Mouse (Mus musculus) G1E-ER4 (cell line): ENCODE results near the gene Sppl2b. TPM values are rescaled to one million over a fixed set of nuclear protein-coding genes. Genes with fewer than 3 reads are reported as not detected.
A peak's percentile ranks its signal among the peaks of the same experiment; 100 is the strongest.

Experiments used
- GATA1 ChIP-seq: IDR thresholded peaks from one replicate; pipeline ENCODE4 v1.8.0; 2012; ENCODE audit warnings: low read length, inconsistent platforms
- polyA plus RNA-seq: library from polyadenylated mRNA; stranded (reverse); fragments of >175 nt; gene quantifications from 2 replicates; pipeline ENCODE4 v1.2.3, GENCODE M21; 2012

The Sppl2b gene
- polyA plus RNA-seq, 1 experiment = 130 TPM

DNA sequence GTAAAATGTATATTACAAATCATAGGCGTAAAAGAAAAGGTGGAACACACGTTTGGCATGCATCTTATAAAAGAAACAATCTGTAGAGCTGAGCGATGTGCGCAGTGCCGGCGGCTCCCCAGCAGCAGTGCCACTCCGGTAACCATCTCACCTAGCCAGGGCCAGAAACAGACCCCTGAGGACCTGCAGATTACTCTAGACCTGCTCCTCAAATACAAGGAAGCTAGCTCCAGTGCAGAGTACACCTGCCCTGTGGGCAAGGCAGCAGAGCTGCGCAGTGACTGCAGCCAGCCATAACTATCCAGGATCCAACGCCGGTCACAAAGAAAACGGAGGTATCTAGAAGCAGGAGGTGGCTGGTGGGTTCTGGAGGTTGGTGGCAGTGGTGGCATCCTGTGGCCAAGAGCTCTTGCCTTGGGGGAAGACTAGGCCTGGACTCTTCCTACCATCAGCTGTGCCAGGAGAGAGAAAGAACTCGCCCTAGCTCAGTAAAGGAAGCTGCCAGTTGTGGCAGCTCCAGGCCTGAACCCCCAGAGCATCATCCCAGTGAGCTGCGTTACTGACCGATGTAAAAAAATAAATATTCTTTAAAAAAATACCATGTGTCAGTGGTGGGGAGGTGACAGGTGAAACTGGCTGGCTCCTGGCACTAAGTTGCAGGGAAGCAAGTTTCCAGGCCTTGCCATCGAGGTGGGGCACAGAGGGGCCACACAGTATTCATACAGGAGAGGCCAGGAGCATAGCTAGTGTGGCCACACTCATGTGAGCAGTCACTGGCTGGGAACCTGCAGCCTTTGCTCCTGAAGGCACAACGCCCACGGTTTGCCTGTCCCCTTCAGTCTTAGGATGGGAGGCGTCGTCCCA is 46.6 kb downstream of the Sppl2b start:
- no peak for TF ChIP-seq GATA1

DNA sequence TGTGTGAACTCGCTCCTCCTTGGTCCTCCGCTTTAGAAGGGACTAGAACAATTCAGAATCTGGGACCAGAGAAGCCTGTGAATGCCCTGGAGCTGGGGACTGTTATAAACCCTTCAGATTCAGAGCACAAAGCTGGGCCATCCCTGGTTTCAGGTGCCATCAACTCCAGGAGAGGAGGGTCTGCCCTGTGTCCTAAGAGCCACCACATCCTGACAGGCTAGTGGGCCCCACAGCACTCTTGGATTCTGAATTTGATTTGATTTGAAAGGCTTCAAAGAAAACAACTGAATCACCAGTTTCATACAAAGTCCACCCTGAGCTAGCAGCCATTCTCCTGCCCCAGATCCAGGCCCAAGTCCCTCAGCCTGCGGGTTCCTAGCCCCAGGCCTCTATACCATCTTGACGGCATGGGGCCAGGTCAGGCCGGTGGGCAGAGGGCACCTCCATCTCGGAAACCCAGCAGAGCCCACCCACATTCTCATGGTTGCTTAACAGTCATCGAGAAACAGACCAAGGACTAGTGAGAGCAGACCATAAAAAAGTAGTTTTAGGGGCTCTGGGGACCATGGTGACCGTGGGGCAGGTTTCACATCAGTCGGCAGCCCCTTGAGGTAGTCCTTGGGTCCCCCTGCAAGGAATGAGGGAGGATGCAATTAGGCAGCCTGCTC is 47.3 kb downstream of the Sppl2b start:
- TF ChIP-seq GATA1 = no peak

DNA sequence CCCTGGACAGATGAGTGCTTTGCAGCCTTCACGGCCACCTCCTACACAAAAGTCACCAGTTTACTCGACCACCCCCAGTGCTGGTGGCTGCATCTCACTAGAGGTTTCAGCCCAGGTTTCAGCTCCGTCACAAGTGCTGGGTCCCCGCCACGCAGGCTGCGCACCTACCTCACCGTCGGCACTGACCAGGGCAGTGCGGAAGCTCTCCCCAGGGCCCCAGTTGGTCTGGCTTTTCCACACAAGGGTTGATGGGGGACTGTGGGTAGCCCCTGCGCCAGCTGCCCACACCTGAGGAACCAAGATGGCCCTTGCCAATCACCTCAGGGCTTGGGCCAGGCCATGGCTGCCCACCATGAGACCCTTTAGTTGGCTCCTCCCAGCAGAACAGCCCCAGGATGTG is 48.2 kb downstream of the Sppl2b start:
- TF ChIP-seq GATA1 = no peak

DNA sequence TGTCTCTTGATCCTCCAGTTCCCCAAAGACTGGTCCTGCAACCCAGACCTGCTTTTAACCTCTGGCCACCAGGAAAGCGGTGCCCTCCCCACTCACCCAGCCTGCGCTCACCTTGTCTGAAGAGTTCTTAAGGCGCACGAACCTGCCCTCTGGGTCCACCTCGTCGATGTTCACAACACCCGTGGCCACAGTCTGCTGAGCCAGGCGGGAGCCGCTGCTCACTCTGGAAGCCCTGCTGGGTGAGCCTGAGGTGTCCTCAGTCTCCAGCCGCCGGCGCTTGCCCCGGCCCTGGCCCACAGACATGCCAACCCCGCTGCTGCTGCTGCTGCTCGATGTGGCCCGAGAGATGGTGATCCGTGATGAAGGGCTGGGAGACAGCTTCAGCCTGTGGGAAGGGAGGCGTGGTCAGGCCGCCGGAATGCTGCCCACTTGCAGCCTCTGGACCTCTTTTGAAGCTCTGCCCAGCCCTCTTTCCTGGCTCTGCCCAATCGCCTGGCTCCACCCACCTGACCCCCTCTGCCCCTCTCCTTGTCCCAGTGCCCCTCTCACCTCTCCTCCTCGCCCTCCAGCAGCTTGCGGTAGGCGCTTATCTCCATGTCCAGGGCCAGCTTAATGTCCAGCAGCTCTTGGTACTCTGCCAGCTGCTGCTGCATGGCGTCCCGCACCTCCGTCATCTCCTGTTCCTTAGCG is 49.1 kb downstream of the Sppl2b start:
- TF ChIP-seq GATA1 = no peak

DNA sequence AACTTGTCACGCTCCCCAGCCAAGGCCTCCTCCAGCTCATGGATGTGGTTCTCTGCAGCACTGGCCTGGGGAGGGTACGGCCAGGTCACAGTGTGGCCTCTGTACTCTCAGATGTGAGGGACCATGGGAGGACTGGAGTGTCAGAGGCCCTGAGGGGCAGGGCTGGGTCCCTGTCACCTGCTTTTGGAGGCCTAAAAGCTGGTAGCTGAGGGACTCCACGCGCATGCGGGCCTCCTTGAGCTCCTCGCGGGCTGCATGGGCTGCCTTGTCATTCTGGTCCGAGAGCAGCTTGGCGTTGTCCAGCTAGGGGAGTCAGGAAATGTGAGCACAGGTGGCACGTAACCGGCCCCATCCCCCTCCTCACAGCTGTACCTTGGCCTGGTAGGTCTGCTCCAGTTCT is 49.6 kb downstream of the Sppl2b start:
- TF ChIP-seq GATA1 = no peak

DNA sequence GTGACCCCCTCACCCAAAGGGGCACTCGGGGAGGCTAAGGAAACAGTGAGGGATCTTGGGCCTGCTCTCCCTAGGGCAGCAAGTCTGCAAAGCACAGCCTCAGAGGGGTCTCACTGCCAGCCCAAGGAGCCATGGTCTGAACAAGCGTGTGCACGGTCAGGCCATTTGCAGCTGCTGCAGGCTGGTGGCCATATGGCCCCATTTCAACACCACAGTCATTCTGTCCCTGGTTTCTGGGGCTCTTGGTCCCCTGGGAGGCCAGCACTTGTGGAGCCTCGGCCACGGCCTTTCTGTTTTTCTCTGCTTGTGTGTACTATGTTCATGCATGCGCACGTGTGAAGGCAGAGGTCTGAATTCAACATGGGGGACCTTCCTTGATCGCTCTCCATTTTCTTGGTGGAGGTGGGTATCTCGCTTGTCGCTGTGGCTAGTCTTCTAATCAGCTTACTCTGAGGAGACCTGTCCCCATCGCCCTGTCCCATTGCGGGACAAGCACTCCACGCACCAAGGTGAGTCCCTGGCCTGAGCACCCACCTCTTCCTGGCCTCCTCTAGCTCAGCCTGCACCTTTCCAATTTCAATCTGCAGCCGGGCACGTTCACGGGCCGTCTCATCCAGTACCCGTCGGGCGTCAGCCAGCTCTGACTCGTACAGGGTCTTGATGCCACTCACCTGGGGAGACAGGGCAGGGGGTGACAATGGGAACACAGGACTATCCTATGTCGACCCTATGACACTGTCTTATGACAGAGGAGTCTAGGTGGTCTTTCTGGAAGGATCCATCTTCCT is 54.5 kb downstream of the Sppl2b start:
- no peak for TF ChIP-seq GATA1

DNA sequence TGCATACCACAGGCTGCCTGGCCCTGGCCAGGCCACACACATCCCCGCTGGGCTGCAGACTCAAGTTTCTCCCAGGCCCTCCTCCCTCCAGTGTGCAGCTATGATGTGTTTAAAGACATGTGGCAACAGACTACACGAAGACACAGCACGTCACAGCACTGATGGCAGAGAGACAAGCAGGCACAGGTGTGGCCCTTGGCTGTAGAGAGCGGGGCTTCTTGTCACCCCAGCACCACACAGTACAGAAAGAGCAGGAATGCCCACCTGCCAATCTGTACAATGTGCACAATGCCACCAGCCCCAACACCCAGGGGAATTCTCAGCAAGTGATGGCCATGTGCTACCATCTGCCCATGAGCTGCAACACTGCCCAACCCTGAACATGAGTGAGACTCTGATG is 56.3 kb downstream of the Sppl2b start:
- TF ChIP-seq GATA1 = no peak

DNA sequence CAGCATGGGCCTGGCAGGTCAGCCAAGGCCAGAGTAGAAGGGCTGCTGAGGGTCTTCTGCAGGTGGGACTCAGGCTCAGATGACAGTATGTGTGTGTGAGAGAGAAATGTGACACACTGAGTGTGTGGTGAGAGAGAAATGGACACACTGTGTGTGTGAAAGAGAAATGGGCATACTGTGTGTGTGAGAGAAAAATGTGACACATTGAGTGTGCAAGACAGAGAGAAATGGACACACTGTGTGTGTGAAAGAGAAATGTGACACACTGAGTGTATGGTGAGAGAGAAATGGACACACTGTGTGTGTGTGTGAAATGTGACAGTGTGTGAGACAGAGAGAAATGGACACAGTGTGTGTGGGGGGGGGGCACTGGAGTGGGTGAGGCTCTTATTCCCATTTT is 56.8 kb downstream of the Sppl2b start:
- no peak for TF ChIP-seq GATA1

DNA sequence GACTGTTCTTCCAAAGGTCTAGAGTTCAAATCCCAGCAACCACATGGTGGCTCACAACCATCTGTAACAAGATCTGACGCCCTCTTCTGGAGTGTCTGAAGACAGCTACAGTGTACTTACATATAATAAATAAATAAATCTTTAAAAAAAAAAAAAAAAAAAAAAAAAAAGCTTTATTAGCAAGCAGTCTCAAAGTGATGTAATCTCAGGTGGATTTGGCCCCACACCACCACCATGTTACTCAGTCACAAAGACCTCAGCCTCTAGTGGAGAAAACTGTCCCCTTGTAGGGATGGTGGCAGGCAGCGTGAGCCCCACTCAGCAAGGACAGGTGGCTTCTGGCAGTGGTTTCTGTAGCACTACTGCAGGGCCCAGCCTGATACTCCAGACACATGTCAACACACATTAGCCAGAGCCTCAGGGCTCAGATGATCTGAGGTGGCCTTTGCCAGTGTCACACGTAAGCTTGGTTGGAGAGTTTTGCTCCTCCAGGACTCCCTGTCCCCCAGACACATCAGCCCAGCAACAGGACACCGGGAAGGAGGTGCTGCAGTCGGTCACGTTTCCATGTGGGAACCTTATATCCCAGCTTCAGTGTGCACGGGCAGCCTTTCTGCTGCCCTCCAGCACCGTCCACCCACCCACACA is 58.4 kb downstream of the Sppl2b start:
- no peak for TF ChIP-seq GATA1

DNA sequence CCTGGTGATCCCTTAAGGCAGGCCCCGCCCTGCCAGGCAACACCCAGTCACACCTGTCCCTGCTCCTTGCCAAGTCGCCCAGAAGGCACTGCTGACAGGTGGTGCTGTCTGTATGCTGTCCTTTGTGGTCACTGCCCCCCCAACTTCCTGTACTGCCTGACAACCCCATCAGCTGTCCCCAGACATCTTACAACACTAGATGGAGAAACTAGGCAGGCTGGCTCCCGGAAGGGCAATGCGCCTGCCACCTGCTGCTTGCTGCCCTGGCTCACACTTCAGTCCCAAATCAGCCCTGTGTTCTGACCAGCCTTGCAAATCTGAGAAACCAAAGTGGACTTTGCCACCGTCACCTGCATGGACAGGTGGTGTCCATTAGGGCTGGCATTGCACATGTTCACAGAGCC is 59.2 kb downstream of the Sppl2b start:
- no peak for TF ChIP-seq GATA1

DNA sequence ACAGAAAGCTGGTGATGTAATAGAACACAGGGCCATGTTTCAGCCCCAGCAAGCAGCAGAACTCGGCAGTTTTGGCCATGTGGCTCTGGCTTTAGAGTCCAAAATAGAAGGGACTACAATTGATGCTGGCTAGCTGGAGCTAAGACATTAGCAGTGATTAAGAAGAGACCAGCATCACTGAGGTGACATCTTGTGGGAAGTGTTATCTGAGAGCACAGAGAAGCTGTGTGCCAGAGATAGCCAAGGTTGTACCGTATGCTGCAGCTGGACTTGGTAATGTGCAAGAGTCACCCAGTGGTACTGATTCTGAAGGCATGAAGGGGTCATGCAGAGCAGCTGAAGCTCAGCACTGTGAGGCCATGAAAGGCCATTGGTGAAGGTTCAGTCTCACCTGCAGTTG is 60.2 kb downstream of the Sppl2b start:
- TF ChIP-seq GATA1 = peak; percentile 14

DNA sequence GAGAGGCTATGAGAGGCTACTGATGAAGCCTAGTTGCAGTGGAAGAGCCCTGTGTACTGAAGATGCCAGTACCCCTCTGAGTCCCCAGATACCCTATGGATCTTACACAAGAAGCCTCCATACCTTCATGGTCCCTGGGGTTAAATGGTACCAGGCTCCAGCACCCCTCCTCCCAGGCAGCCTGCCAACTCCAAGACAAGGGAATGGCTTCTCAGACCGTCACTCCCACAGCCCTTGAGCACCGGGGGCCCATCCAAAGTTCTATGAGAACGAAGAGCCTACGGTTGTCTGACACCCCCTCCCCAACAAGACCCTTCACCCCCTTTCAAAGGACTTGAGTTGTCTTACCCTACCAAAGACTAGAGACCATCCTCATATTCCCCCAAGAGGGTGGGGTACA is 60.7 kb downstream of the Sppl2b start:
- TF ChIP-seq GATA1 = no peak

DNA sequence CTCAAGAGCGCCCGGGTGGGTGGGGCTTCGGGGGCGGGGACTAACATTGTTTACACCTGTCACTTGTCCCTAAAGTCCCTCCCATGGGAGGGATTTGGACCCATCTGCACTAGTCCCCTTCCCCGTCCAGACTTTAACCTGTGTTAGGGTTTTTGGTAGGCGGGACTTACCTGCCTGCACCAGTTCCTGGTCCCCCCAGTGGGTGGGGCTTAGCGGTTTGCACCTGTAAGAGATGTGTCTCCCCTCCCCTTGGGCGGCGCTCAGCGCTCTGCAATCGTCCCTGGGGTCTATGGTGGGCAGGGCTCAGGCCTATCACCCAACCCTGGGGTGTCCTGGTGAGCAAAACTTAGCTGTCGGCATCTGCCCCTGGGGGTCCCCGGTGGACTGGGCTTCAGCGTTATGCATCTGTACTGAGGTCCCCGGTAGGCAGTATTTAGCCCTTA is 62.3 kb downstream of the Sppl2b start:
- TF ChIP-seq GATA1 = no peak

DNA sequence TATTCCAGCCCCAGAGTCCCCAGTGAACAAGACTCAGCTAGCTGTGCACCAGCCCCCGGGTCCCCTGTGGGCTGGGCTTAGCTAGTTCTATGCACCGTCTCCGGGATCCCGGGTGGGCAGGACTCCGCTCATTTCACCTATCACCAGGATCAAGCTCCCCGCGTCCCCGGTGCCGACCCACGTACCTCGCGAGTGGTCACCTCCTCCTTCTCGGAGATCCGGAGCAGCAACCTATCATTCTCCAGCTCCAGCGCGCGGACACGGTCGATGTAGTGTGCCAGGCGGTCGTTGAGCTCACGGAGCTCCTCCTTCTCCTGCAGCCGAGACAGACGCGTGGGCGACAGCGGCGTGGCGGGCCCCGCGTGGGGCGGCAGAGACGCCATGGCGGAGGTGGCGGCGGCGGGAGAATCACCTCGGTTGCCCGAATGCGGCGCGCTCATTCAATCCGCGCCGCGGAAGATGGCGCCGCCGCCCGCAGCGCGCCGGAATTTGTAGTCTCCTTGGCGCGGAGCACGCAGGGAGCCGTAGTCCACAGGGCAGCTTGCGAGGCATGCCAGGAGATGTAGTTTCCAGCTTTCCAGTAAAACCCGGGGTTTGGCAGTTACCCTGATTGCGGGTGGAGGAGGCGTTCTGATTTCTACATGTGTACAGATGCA is 62.8 kb downstream of the Sppl2b start, which contains the start of gene Lmnb2:
Gene Lmnb2, minus strand, starts transcription at position 467 of the 656 bp plus-strand sequence.
- TF ChIP-seq GATA1 = no peak

Other genes with a start within 250 kb of the Sppl2b start
- gene Gm49322, start 249.3 kb upstream of the Sppl2b start, polyA plus RNA-seq = 2.0 and 3.1 TPM in 2 replicates
- 480 and 522 TPM in 2 replicates for gene Csnk1g2, start 232.4 kb upstream of the Sppl2b start, polyA plus RNA-seq
- gene Btbd2, start 198.2 kb upstream of the Sppl2b start, polyA plus RNA-seq = 103 and 127 TPM in 2 replicates
- gene Mknk2, start 177.2 kb upstream of the Sppl2b start, polyA plus RNA-seq = 410 and 459 TPM in 2 replicates
- 30.7 and 34.7 TPM in 2 replicates for gene Mob3a, start 153.3 kb upstream of the Sppl2b start, polyA plus RNA-seq
- gene Izumo4, start 153.1 kb upstream of the Sppl2b start, polyA plus RNA-seq = 8.3 and 10.8 TPM in 2 replicates
- 37.8 and 38.4 TPM in 2 replicates for gene Ap3d1, start 113.0 kb upstream of the Sppl2b start, polyA plus RNA-seq
- 127 and 130 TPM in 2 replicates for gene Dot1l, start 100.1 kb upstream of the Sppl2b start, polyA plus RNA-seq
- 777 and 944 TPM in 2 replicates for gene Sf3a2, start 57.1 kb upstream of the Sppl2b start, polyA plus RNA-seq
- gene Plekhj1, start 56.6 kb upstream of the Sppl2b start, polyA plus RNA-seq = 234 and 304 TPM in 2 replicates
- 2.3 TPM in 2 replicates for gene Amh, start 50.0 kb upstream of the Sppl2b start, polyA plus RNA-seq
- gene Jsrp1, start 41.8 kb upstream of the Sppl2b start, polyA plus RNA-seq = 0.11 TPM in 1 of 2 replicates, not detected in the other
- 1,739 and 1,884 TPM in 2 replicates for gene Oaz1, start 28.6 kb upstream of the Sppl2b start, polyA plus RNA-seq
- not detected in 2 replicates for gene Lingo3, start 11.2 kb upstream of the Sppl2b start, polyA plus RNA-seq
- 360 and 413 TPM in 2 replicates for gene Lsm7, start 66 bp upstream of the Sppl2b start, polyA plus RNA-seq
- gene Tmprss9, start 16.6 kb downstream of the Sppl2b start, polyA plus RNA-seq = 0.02 and 0.04 TPM in 2 replicates
- gene Timm13, start 45.7 kb downstream of the Sppl2b start, polyA plus RNA-seq = 399 and 510 TPM in 2 replicates
- gene Lmnb2, start 63.0 kb downstream of the Sppl2b start, polyA plus RNA-seq = not detected in 2 replicates
- gene Gadd45b, start 74.8 kb downstream of the Sppl2b start, polyA plus RNA-seq = 0.55 and 1.3 TPM in 2 replicates
- gene Gng7, start 159.7 kb downstream of the Sppl2b start, polyA plus RNA-seq = 0.43 and 0.56 TPM in 2 replicates
- gene Diras1, start 170.4 kb downstream of the Sppl2b start, polyA plus RNA-seq = not detected in 2 replicates
- 11.6 and 12.0 TPM in 2 replicates for gene Slc39a3, start 182.2 kb downstream of the Sppl2b start, polyA plus RNA-seq
- 175 and 216 TPM in 2 replicates for gene Sgta, start 204.9 kb downstream of the Sppl2b start, polyA plus RNA-seq
- gene Thop1, start 214.8 kb downstream of the Sppl2b start, polyA plus RNA-seq = 100 and 104 TPM in 2 replicates
- not detected in 2 replicates for gene Creb3l3, start 243.6 kb downstream of the Sppl2b start, polyA plus RNA-seq